Mouse (Mus musculus): Measurements from ENCODE around the gene Gm20671.

- TF ChIP-seq CTCF (conservative IDR thresholded peaks at IDR 0.05; ENCODE audit: low read length) (no peak), NANOG (IDR thresholded peaks at IDR 0.05; ENCODE audit: borderline replicate concordance, low read length) (no peak), POU5F1 (IDR thresholded peaks at IDR 0.05; ENCODE audit: borderline replicate concordance, low read length) (no peak)
These were observed 105.6 kb downstream of the Gm20671 start for GRCm38 (mm10) chr5:32721316-32721715.

All from E14TG2a.4 (cell line).